ENCODE assay signal across 16 mouse cellular contexts in the genomic region with DNA sequence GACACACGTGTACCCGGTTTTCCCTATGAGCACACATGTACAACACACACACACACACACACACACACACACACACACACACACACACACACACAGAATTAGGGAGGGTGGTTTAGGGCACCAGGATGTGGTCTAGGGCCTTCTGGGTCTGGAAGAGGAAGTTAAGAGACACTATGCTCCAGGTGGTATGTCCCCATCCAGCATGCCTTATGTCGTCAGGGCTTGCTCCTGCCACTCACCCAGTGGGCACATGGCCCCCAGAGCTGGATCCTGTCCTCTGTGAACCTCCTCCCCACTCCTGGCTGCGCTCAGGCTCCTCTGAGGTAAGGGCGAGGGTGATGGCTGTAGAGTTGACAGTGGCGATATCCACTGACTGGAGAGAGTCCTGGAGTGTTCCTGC. TPM values are rescaled to one million over a fixed set of nuclear protein-coding genes. Genes with fewer than 3 reads are reported as not detected.
DNase-seq lines count a peak whose midpoint lies in the region; ATAC-seq lines count a peak whose summit lies in the region.
"Had no signal": no experiment of that assay in that cellular context is flagged by ENCODE, and none has a peak within 500 bp of the region (broad histone marks: within the 10 kb centered on the region; RNA-seq: fewer than 3 reads in every experiment).

No protein-coding gene starts in this region.

- ATAC-seq in liver, embryonic 11.5 days (replicated peaks; ENCODE audit: low FRiP score) = no peak

- peak overlapping the region; percentile 78 for H3K4me2 ChIP-seq in liver, embryonic 11.5 days
- H3K4me2 ChIP-seq: embryonic facial prominence, embryonic 15.5 days; midbrain, embryonic 11.5 days; neural tube, embryonic 15.5 days had no signal

- no peak overlapping the region for H3K4me3 ChIP-seq in liver, embryonic 11.5 days (ENCODE audit: low read depth, low read length)
- peak overlapping the region; percentile 90 for H3K4me3 ChIP-seq in megakaryocyte, embryonic 14.5 days (replicated peaks)
- H3K4me3 ChIP-seq: embryonic facial prominence, embryonic 15.5 days; neural tube, embryonic 15.5 days had no signal

- no peaks in the 10 kb centered on the region for H3K9me3 ChIP-seq in liver, embryonic 11.5 days (ENCODE audit: control insufficient read depth, low read length)
- H3K9me3 ChIP-seq in megakaryocyte, embryonic 14.5 days = no peaks in the 10 kb centered on the region
- H3K9me3 ChIP-seq: embryonic facial prominence, embryonic 15.5 days; heart, embryonic 10.5 days; neural tube, embryonic 15.5 days had no signal

- no peaks in the 10 kb centered on the region for H3K36me3 ChIP-seq in liver, embryonic 11.5 days (ENCODE audit: control insufficient read depth, insufficient read depth, low read length)
- H3K36me3 ChIP-seq in megakaryocyte, embryonic 14.5 days (replicated peaks; ENCODE audit: low read length) = no peaks in the 10 kb centered on the region
- H3K36me3 ChIP-seq: neural tube, embryonic 15.5 days had no signal

- no peak overlapping the region for H3K27ac ChIP-seq in liver, embryonic 11.5 days (ENCODE audit: low read depth, low read length)
- H3K27ac ChIP-seq: embryonic facial prominence, embryonic 15.5 days had no signal

- 64% methylated on average over 6 of the region's 6 CpGs for WGBS in liver, embryonic 11.5 days

- no peak for DNase-seq in liver, embryonic 11.5 days (ENCODE audit: low spot score)
- no peak for DNase-seq in liver
- peak; percentile 58 for DNase-seq in T-cell, adult 2 months (ENCODE audit: low spot score)
- DNase-seq in thymus, postnatal 36 days = peak; percentile 41 to 62
- DNase-seq in cerebellum, adult 18-20 months = no peak
- DNase-seq in cerebellum, postnatal 36 days = no peak
- no peak for DNase-seq in cerebellum, postnatal 14 days
- DNase-seq: adrenal gland, adult 8-10 months; cerebellum, adult 9-10 months; kidney, adult 18-20 months; layer of hippocampus, postnatal 36 days had no signal

- no peaks in the 10 kb centered on the region for H3K27me3 ChIP-seq in liver, embryonic 11.5 days (replicated peaks; ENCODE audit: control insufficient read depth, insufficient read depth, low read length)
- peaks cover 14% of the 10 kb centered on the region for H3K27me3 ChIP-seq in megakaryocyte, embryonic 14.5 days (replicated peaks)
- H3K27me3 ChIP-seq: embryonic facial prominence, embryonic 15.5 days; neural tube, embryonic 15.5 days had no signal

- no peak overlapping the region for H3K9ac ChIP-seq in liver, embryonic 11.5 days (ENCODE audit: low read depth, low read length)
- H3K9ac ChIP-seq: neural tube, embryonic 15.5 days had no signal

- H3K4me1 ChIP-seq in liver, embryonic 11.5 days (replicated peaks; ENCODE audit: control insufficient read depth, insufficient read depth, low read length) = peaks cover 10% of the 10 kb centered on the region
- H3K4me1 ChIP-seq in megakaryocyte, embryonic 14.5 days = peaks cover 91% of the 10 kb centered on the region

RNA-seq across cellular contexts. Expression of a gene that starts 21.2 kb away (rescaled TPM):
- 0.86 and 1.8 TPM in 2 replicates for polyA plus RNA-seq in liver, embryonic 11.5 days (2014; fragmentation: Nextera tagmentation; extraction: Ambion mirVana)
- polyA plus RNA-seq in megakaryocyte, embryonic 14.5 days (2012; ENCODE audit: insufficient read depth, low replicate concordance) = 3.3 and 4.7 TPM in 2 replicates

Comparison
In these comparisons a context has a peak if more than half of its experiments do, and no peak if none do; other contexts are left out.
1. DNase-seq: peak in T-cell, adult 2 months (single experiment) and thymus, postnatal 36 days (2 of 2); none in liver, embryonic 11.5 days (single experiment), liver (single experiment), cerebellum, adult 18-20 months (0 of 2), cerebellum, postnatal 36 days (0 of 2) and cerebellum, postnatal 14 days (0 of 2).